Mouse (Mus musculus) kidney, postnatal 10 days (tissue): Measurements from ENCODE around the gene Psmc3.
"Not testable (repeated sequence)": the region's sequence is repeated elsewhere in the genome, so short reads cannot be mapped to it uniquely, and the experiment has no call there.

Experiments used
- DNase-seq: peaks from one replicate; pipeline ENCODE4 v3.0.0; 2021; ENCODE audit warnings: mixed read lengths

Gene Psmc3

DNA sequence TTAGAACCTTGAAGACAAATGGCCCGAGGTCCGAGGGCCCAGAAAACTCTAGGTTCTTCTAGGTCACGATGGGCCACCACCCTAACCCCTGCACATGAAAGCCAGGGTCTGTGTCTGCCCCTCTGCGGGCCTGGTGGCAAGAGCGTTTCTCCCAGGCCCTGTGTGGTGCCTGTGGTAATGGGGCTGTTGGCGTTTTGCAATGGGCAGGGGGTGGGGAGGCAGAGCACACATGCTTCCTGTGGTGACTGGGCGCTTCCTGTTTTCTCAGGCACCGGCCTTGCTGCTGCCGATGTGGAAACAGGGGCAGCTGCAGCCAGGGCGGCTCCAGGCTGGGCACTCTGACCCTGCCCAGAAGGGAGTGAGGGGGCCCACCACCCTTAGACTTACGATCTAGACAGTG, 29.0 kb downstream of the Psmc3 start:
- peak; percentile 60 for DNase-seq

DNA sequence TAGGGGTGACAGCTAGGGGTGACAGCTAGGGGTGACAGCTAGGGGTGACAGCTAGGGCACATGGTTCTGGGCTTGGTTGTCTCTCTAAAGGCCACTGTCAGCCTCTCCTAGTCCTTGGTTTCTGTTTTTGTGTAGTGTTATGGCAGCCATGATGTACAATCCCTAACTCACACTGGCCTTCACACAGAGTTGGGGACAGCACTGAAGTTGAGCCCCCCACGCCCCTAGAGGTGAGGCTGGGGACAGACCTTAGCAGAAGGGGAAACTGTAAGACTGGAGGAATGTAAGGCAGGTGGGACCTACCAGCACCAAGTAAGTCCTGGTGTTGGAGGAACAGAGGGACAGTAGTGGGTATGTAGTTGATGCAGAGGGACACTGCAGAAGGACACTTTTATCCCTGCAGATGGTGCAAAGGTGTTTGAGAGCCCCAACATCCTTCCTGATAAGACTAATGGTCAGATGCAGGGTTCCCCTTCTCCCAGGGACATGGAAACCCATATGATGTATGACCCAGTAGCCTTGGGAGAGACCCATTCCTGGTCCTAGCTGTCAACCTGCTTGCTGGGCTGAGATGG, 29.6 kb downstream of the Psmc3 start:
- DNase-seq: peak; percentile 6

DNA sequence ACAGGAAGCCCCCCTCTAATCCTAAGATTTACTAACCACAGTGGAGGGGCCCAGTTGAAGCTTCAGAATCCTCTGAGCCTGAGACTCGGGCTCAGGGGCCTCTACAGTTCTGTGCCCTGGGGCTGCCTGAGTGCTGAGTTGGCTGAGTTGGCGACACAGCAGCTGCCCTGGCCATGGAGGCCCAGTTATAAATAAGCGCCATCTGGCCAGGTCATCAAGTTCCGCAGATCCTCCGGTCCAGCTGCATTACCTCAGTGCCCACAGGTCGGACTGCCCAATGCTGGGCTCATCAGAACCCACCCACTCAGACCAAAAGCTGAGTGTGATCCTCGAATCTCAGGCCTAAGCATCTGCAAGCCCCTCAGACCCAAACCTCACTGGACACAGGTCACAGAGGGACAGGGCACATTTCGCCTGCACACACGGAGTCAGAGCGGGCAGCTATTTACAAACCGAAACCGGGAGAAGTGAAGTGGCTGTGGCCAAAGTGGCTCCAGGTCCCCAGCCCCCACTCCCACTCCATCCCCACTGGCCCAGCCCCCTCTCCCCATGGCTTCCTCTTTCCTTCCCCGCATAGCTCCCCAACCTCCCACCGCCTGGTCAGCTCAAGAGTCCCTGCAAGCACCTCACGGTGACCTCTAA, 30.5 kb downstream of the Psmc3 start:
- peak; percentile 15 for DNase-seq

DNA sequence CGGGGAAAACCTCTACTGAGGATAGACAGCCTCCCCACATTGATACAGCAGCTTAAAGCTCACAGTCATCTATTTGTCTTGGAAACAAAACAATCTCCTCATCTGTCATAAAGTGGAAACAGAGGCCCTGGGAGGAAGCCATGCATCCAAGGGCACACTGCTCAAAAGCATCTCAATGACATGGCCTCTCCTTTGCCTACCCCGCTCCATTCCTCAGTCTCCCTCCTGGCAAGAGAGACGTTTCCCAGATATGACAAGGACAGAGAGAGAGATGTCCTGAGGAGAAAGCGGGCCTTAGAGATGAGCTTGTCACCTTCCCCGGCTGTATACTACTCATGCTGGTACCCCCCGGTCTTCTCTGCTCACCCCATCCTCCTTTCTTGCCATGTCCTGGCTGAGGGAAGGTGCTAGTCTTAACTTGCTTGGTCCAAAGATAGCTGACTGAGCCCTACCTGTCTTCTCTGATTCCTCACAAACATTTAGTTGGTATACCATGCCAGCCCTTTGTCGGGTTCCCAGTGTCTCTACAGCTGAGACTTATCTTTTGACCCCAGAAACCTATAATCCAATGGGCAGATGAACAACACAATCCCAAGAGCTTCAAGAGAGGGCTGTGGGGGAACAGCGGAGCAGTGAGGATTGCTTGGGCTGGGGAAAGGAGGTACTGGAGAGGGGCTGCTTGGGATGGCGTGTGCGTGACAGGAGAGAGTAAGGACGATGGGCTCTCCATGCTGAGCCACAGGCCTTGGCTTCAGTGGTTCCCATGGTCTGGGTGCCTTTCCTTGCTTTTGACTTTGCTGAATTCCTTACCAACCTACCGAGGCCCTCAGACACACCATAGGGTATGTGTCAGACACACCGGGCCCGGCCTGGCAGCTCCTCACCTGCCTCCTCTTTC, 31.9 kb downstream of the Psmc3 start:
- no peak for DNase-seq

DNA sequence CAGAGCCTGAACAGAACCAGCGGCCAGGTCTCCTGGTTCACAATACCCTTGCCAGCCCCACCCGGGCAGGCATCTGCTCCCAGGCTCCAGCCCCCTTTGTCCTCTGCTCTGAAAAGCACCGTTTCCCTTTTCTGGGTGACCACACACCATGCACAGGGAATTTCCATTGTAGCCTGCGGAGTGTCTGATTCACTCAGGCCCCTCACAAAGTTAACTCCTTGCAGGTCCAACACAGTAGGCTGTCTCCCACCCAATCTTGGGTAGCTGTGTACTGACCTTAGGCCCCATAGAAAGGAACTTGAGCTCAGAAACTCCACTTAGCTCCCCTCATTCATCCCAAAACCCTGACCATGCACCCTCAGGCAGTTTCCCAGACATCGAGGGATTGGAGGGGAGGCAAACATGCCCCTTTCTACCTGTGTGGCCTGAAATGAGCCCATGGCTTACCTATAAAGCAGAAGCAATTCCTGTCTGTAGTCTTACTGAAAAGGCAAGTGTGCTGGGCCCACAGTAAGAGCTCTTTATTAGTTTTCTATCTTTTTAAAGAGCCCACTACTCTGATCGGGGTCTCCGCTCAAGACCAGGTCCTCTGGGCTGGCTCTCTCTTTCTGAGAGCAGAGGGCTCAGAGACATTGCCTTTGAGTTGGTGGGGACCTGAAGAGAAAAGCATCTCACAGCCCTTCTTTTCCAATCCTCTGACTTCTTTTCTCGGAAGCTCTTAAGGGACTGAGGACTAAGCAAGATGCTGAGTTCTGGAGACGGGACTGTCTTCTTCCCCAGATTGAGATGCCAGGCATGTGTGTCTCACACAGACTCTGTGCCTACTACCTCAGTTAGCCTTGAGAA, 32.8 kb downstream of the Psmc3 start:
- DNase-seq: peak; percentile 16

DNA sequence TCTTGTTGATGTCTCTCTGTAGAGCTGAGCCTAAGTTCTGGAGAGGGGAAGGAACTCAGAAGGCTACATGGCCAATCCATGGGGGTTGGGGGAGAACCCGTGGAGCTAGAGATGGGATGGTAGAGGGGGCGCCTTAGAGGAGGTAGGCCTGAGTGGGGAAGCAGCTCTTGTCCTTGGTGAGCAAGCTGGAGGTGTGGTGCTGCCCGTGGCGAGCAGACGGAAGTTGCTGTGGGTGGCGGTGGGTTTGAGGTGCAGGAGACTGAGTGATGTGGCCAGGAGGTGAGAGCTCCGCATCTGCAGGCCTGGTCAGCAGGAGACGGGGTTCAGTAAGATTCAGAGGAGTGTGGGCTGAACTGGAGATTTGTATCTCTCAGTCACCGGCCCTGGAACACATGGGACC, 33.6 kb downstream of the Psmc3 start:
- no peak for DNase-seq

DNA sequence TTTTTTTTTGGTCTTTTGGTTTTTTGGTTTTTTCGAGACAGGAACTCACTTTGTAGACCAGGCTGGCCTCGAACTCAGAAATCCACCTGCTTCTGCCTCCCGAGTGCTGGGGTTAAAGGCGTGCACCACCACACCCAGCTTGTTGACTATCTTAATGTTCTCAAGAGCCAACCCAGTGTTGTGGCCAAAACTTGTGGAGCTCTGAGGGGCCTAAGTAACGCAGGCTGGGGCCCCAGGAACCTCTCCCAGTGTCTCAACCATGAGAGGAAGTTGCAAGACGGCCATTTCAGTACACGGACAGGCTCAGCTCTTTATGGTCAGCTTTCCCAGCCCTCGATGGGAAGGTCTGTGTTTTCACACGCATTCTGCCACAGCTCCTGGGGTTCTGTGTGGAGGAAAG, 35.2 kb downstream of the Psmc3 start:
- DNase-seq: peak; percentile 4

DNA sequence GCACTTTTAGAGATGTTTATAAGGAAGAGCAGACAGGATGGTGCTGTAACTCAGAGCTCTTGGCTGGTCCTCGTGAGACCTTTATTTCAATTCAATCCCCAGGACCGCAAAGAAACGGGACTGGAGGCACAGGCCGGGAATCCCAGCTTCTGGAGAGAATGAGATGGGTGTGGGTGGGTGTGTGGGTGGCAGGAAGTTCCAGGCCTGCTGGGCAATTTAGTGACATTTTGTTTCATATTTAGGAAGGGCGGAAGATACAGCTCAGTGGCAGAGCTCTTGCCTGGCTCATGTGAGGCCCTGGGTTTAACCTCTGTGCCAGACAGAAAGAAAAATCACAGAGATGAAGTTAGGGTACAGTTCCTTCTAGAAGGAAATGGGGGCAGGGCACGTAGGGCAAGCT, 36.4 kb downstream of the Psmc3 start:
- peak; percentile 4 for DNase-seq

DNA sequence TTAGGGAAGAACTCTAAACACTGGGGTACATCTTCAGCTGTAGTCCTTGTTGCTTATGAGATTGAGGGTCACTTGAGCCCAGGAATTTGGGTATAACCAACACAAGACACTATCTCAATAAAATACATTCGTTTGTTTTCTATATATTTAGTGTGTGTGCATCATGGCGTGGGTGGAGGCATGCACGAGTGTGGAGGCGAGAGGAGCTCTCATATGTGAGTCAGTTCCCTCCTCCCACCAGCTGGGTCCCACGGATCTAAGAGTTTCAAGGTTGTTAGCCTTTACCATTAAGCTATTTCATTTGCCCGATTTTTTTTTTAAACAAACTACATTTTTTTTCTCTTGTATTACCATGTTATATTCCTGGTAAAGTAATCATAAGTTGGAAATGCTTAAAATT, 37.0 kb downstream of the Psmc3 start:
- DNase-seq: no peak

DNA sequence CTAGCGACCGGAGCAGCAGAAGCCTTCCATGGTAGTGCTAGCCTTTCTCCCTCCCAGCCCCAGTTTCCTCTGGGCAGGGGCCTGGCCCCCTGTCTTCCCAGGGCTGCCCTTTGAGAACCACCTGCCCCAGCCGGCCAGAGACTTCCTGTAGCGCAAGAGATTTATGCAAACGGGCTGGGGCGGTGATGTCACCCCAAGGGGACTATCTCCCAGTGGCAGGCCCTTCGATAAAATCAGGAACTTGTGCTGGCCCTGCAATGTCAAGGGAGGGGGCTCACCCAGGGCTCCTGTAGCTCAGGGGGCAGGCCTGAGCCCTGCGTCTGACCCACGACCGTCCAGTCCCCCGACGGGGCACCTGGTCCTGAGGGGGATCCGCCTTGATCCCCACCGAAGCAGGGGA, 42.7 kb downstream of the Psmc3 start:
- DNase-seq: peak; percentile 24

DNA sequence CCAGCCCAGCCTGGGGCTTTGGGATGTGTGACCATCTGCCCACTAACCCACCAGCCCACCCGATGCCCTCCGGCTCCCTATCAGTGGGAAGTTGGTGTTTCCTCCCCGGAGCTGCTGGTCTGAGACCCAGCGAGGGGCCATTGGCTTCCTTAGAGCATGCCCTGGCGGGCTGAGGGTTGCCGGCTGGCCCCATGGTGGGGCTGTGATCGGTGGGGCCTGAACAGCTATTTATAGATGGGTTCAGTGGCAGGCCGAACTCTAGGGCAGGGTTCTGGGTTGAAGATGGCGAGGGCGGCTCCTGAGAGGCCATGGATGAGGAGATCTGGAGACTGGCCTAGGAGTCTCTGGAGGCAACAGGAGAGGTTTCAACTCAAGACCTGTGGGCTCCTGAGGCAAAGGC, 43.2 kb downstream of the Psmc3 start:
- no peak for DNase-seq

DNA sequence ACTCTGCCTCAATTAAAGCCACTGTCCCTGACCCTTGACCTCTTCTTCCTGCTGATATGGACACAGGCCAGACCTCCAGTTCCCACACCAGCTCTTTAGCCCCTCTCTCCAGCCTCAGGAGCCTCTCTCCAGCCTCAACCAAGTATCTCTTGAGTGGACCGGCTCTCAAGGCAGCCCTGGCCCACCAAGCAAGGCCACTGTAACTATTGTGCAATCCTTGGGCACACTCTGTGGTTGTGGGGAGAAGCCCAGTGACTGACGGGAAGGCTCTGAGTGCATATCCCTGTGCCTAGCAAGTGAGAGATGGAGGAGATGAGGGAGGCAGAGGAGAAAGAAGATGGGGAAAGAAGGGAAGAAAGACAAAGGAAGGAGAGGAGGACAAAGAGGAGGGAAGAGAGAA, 44.3 kb downstream of the Psmc3 start:
- DNase-seq: no peak

DNA sequence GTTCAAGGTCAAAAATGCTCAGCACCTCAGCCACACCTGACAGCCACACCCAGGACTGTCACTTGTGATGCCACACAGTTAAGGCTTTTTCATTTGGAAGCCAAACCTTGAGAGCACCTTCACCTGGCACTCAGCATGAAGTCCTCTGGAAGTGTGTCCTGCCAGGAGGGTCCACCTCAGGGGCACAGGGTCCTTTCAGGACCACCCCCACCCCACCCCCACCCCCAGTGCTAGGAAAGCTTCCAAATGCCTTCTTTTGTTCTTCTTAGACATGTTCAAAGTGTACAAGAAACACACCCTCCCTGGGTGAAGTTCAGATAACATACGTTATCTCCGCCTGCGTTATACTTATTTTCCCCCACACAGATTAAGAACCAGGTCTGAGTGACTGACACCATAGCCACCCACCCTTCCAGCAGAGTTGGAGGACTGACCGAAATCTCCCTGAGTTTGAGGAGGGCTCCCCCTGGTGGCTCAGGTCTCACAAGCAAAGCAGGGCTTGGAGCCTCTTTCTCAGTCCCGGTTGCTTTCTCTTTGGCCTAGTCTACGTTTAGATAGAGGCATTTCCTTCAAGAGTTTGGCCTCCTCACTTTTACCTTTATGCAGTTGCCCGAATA, 47.4 kb downstream of the Psmc3 start:
- peak; percentile 96 for DNase-seq

DNA sequence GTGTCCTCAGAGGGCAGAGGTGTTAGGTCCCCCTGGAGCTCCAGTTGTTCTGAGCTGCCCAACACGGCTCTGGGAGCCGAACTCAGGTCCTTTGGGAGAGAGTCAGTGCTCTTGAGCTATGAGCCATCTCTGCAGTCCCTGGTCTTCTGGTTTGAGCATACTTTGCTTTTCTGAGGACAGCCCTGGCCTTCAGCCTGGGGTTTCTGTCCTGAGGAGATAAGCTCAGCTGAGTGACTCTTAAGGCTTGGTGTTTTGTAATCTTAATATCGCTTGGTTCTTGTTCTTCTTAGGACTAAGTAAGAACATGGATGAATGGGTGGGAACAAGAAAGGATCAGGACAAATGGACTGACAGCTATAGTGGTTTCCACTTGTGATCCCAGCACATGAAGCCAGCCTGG, 54.3 kb downstream of the Psmc3 start:
- DNase-seq: no peak

DNA sequence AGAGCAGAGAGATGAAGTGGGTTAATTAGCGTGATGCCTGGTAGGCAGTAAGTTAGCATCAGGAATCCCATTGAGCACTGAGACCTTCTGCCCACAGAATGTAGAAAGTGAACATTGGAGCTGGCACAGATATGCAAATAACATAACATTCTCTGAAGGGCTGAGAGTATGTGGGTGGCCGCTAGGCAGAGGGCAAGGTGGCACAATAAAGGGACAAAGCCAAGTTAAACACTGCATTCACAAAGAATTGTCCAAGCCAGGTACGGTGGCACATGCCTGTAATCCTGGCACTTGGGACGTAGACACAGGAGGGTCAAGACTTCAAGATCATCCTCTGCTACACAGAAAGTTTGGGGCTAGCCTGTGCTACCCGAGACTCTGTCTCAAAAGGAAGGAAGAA, 55.4 kb downstream of the Psmc3 start:
- DNase-seq: no peak

DNA sequence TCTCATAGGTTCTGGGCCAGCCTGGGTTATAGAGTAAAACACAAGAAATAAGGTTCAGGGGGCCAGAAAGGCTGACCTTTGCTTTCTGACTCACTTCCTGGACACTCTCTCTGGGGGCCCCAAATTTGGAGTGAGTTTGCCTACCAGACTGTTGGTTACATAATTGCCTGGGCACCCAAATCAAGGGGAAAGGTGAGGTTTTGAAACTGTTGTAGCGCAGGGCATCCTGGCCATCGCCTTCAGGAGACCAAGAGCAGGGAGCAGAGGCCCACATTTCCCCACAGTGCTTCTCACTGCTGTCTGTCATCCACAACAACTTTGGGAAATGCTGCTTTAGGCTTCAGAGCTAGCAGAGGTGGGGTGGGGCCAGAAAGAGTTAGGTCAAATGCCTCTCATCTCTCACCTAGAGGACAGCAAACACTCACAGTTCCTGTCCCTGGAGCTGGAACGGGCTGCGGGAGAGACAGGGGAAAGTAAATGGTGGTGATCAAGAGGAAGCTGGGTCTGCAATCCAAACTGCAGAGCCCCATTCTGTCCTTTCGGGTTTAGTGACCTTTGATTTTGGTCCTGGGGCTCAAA, 56.1 kb downstream of the Psmc3 start:
- DNase-seq: no peak

DNA sequence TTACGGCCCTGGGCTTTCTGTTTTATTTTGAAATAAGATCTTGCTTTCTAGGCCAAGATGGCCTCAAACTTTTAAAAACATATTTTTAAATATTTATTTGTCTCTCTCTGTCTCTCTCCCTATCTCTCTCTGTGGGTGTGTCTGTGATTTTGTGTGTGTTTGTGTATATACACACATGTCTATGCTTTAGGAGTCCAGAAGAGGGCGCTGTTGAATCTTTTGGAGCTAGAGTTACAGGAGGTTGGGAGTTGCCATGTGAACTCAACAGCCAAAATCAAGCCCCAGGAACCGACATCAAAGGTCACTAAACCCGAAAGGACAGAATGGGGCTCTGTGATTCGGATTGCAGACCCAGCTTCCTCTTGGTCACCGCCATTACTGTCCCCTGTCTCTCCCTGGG, 56.6 kb downstream of the Psmc3 start:
- DNase-seq: no peak

DNA sequence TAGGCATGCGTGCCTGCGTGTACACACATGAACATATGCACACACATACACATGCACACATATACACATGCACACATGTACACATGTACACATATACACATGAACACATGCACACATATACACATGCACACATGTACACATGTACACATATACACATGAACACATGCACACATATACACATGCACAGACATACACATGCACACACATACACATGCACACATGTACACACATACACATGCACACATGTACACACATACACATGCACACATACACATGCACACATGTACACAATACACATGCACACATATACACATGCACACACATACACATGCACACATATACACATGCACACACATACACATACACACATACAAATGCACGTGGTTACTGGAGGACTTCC, 58.0 kb downstream of the Psmc3 start:
- not testable (repeated sequence) for DNase-seq

DNA sequence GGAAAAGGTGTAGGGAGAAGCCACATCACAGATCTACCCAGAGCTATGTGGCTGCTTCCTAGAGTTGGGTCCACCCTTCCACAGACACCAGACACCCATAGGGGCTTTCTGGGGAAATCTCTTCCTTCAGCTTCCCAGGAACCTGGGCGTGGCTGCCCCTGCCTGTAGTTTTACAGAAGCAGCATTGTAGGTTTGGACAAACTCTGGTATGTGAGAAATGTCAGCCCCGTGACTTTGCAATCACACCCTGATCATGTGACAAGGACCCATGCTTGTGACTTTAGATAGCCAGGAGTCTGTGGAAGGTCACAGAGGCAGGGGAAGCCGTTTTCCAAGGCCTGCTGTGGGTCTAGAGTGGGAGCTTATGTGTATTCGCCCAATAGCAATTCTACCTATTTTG, 58.7 kb downstream of the Psmc3 start:
- peak; percentile 39 for DNase-seq

DNA sequence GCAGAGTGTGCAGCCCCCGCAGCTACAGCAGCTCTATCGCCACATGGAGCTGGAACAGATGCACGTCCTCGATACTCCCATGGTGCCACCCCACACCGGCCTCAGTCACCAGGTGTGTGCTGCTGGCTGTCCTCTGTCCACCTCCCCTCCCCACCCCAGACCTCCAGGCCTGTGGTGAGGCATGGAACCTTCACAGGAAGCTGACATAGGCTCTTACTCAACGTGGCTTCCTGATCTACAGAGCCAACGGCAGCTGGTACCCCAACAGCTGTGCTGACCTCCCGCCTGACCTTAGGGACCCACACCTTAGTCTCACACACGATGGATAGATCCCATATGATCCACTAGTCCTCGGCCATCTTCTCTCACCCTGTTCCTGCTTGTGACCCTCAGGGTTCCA, 59.5 kb downstream of the Psmc3 start:
- DNase-seq: no peak

DNA sequence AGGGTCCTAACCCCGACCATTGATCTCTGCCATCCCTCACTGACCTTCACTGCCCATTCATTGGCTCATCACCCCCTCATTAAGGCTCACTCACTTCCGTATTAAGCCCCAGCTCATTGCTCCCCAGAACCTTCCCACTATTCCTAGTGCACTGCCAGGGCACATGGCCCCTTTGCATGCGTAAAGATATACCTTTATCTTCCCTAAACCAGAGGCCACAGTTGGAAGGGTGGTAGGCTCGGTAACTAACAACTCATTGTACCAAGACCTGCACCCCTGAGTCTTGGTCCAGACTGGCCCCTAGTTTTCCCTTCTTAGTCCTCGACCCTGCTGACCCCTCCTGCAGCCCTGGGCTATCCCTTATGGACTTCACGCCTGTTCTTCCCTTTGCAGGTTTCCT, 60.0 kb downstream of the Psmc3 start:
- no peak for DNase-seq
